Mouse (Mus musculus) megakaryocyte, embryonic 14.5 days (primary cell): ENCODE measurements around the gene Zfp36l2.

Experiments used
- FLI1 ChIP-seq: IDR thresholded peaks from 2 replicates; pipeline ENCODE4 v1.6.1; 2012; ENCODE audit warnings: low read length, inconsistent platforms, mixed read lengths
- GATA1 ChIP-seq: IDR thresholded peaks from 3 replicates; pipeline ENCODE4 v1.6.1; 2012; ENCODE audit warnings: mixed read lengths, low read length, inconsistent platforms, borderline replicate concordance

- TF ChIP-seq GATA1 (no peak), FLI1 (no peak)
These were observed 43.6 kb downstream of the Zfp36l2 start for GRCm38 (mm10) chr17:84144130-84144529.
